Mouse (Mus musculus) midbrain, embryonic 16.5 days (tissue): Measurements from ENCODE around the gene Arl5b. TPM values are rescaled to one million over a fixed set of nuclear protein-coding genes. Genes with fewer than 3 reads are reported as not detected.
A peak's percentile ranks its signal among the peaks of the same experiment; 100 is the strongest.

Experiments used
- ATAC-seq: fragments of 200-750 bp; cut with Nextera tagmentation; 2 replicates; pipeline ENCODE4 v1.8.0; 2017; ENCODE audit warnings: moderate TSS enrichment
- H3K27ac ChIP-seq: fragments of 300-500 bp; sonication (generic); 2 replicates; pipeline ENCODE4 v1.5.1; 2014; ENCODE audit warnings: mild to moderate bottlenecking, low read length, mixed read lengths
- H3K27me3 ChIP-seq: fragments of 300-500 bp; sonication (generic); 2 replicates; pipeline ENCODE4 v1.6.1; 2014; ENCODE audit warnings: low read depth, low read length, mixed read lengths; ENCODE audit not compliant: control insufficient read depth, insufficient read depth
- H3K36me3 ChIP-seq: fragments of 300-500 bp; sonication (generic); 2 replicates; pipeline ENCODE4 v1.6.1; 2014; ENCODE audit warnings: mild to moderate bottlenecking, low read length, moderate library complexity, mixed read lengths; ENCODE audit not compliant: control insufficient read depth, insufficient read depth
- H3K4me1 ChIP-seq: fragments of 300-500 bp; sonication (generic); 2 replicates; pipeline ENCODE4 v1.6.1; 2014; ENCODE audit warnings: mild to moderate bottlenecking, low read length, mixed read lengths; ENCODE audit not compliant: control insufficient read depth, insufficient read depth
- H3K4me2 ChIP-seq: fragments of 300-500 bp; sonication (generic); 2 replicates; pipeline ENCODE4 v1.6.1; 2014; ENCODE audit warnings: mild to moderate bottlenecking, low read length, mixed read lengths
- H3K4me3 ChIP-seq: fragments of 300-500 bp; sonication (generic); 2 replicates; pipeline ENCODE4 v1.5.1; 2014; ENCODE audit warnings: low read depth, mild to moderate bottlenecking, low read length, moderate library complexity, mixed read lengths
- H3K9ac ChIP-seq: fragments of 300-500 bp; sonication (generic); 2 replicates; pipeline ENCODE4 v1.6.1; 2014; ENCODE audit warnings: low read depth, low read length, mixed read lengths
- H3K9me3 ChIP-seq: fragments of 300-500 bp; sonication (generic); replicated peaks from 2 replicates; pipeline ENCODE4 v1.6.1; 2014; ENCODE audit warnings: mild to moderate bottlenecking, low read length, mixed read lengths; ENCODE audit not compliant: control insufficient read depth, poor library complexity, severe bottlenecking
- WGBS: fragments of 180-500 bp; shearing (Covaris S2); extraction: QIAGEN DNeasy Blood & Tissue Kit; methylation state at CpG from one replicate; pipeline ENCODE4 v1.1.7; 2014; 5-methylcytosine and 5-hydroxymethylcytosine counted together
- polyA plus RNA-seq: library from polyadenylated mRNA; unstranded; fragments of >200 nt; fragmentation: Nextera tagmentation; extraction: Ambion mirVana; gene quantifications from 2 replicates; pipeline ENCODE4 v1.2.1, GENCODE M21; 2015

Gene Arl5b
- polyA plus RNA-seq, 1 experiment from 2014 or later, result 29.2 TPM

GRCm38 (mm10) chr2:15055741-15056151, 6.6 kb downstream of the Arl5b start:
- peak overlapping the region; percentile 89 for H3K4me3 ChIP-seq
- H3K4me1 ChIP-seq, result peaks cover 40% of the 10 kb centered on the region
- no peaks in the 10 kb centered on the region for H3K36me3 ChIP-seq
- peak overlapping the region; percentile 96 for H3K27ac ChIP-seq
- no peaks in the 10 kb centered on the region for H3K27me3 ChIP-seq
- no peaks in the 10 kb centered on the region for H3K9me3 ChIP-seq
- peak; percentile 7; the same call in 1 of the 2 replicates for ATAC-seq
- H3K4me2 ChIP-seq, result peak overlapping the region; percentile 83
- peak overlapping the region; percentile 96 for H3K9ac ChIP-seq
- WGBS, result under 1% methylated on average over 15 of the region's 15 CpGs

GRCm38 (mm10) chr2:15058227-15058626, 9.0 kb downstream of the Arl5b start:
- ATAC-seq, result no peak
- peak overlapping the region; percentile 12; the same call in 1 of the 2 replicates for H3K4me2 ChIP-seq
- no peak overlapping the region for H3K27ac ChIP-seq
- H3K9me3 ChIP-seq, result no peaks in the 10 kb centered on the region
- H3K9ac ChIP-seq, result no peak overlapping the region
- 87% methylated on average over 5 of the region's 5 CpGs for WGBS
- H3K4me3 ChIP-seq, result no peak overlapping the region
- peaks cover 40% of the 10 kb centered on the region for H3K4me1 ChIP-seq
- H3K27me3 ChIP-seq, result no peaks in the 10 kb centered on the region
- H3K36me3 ChIP-seq, result no peaks in the 10 kb centered on the region

- peaks cover 46% of the 10 kb centered on the region for H3K4me1 ChIP-seq
- no peak overlapping the region for H3K9ac ChIP-seq
- no peaks in the 10 kb centered on the region for H3K27me3 ChIP-seq
- no peak overlapping the region for H3K4me3 ChIP-seq
- H3K36me3 ChIP-seq, result no peaks in the 10 kb centered on the region
- H3K4me2 ChIP-seq, result no peak overlapping the region
- no peak for ATAC-seq
- H3K9me3 ChIP-seq, result no peaks in the 10 kb centered on the region
- H3K27ac ChIP-seq, result no peak overlapping the region
- 91% methylated on average over 3 of the region's 3 CpGs for WGBS
Measured at GRCm38 (mm10) chr2:15060856-15061255, 11.7 kb downstream of the Arl5b start.

GRCm38 (mm10) chr2:15063815-15064214, 14.6 kb downstream of the Arl5b start:
- no peak for ATAC-seq
- 78% methylated on average over 1 of the region's 1 CpGs for WGBS
- Histone ChIP-seq H3K4me2 (no peak overlapping the region), H3K9me3 (no peaks in the 10 kb centered on the region), H3K27me3 (no peaks in the 10 kb centered on the region), H3K27ac (no peak overlapping the region), H3K4me3 (no peak overlapping the region), H3K4me1 (peaks cover 23% of the 10 kb centered on the region), H3K36me3 (peaks cover 3% of the 10 kb centered on the region; the same call in 1 of the 2 replicates), H3K9ac (no peak overlapping the region)

- no peak overlapping the region for H3K27ac ChIP-seq
- H3K4me1 ChIP-seq, result peaks cover 17% of the 10 kb centered on the region
- no peak overlapping the region for H3K9ac ChIP-seq
- no peak for ATAC-seq
- H3K36me3 ChIP-seq, result peaks cover 3% of the 10 kb centered on the region; the same call in 1 of the 2 replicates
- no peak overlapping the region for H3K4me3 ChIP-seq
- no peaks in the 10 kb centered on the region for H3K27me3 ChIP-seq
- H3K4me2 ChIP-seq, result no peak overlapping the region
- H3K9me3 ChIP-seq, result no peaks in the 10 kb centered on the region
- 71% methylated on average over 7 of the region's 7 CpGs for WGBS
Measured at GRCm38 (mm10) chr2:15064380-15065269, 15.4 kb downstream of the Arl5b start.

GRCm38 (mm10) chr2:15065447-15065846, 16.3 kb downstream of the Arl5b start:
- no peak for ATAC-seq
- Histone ChIP-seq H3K4me2 (no peak overlapping the region), H3K27me3 (no peaks in the 10 kb centered on the region), H3K4me3 (no peak overlapping the region), H3K27ac (no peak overlapping the region), H3K36me3 (peaks cover 8% of the 10 kb centered on the region; the same call in 1 of the 2 replicates), H3K9me3 (no peaks in the 10 kb centered on the region), H3K9ac (no peak overlapping the region), H3K4me1 (peaks cover 13% of the 10 kb centered on the region)
- 86% methylated on average over 2 of the region's 2 CpGs for WGBS

- Histone ChIP-seq H3K4me3 (no peak overlapping the region), H3K36me3 (peaks cover 11% of the 10 kb centered on the region; the same call in 1 of the 2 replicates), H3K4me1 (peaks cover 11% of the 10 kb centered on the region), H3K27me3 (no peaks in the 10 kb centered on the region), H3K9ac (no peak overlapping the region), H3K4me2 (no peak overlapping the region), H3K9me3 (no peaks in the 10 kb centered on the region), H3K27ac (no peak overlapping the region)
- WGBS, result 78% methylated on average over 5 of the region's 5 CpGs
- no peak for ATAC-seq
Measured at GRCm38 (mm10) chr2:15067091-15067490, 17.9 kb downstream of the Arl5b start.

GRCm38 (mm10) chr2:15083702-15084101, 34.5 kb downstream of the Arl5b start:
- Histone ChIP-seq H3K27me3 (no peaks in the 10 kb centered on the region), H3K4me1 (no peaks in the 10 kb centered on the region), H3K27ac (no peak overlapping the region), H3K36me3 (peaks cover 8% of the 10 kb centered on the region), H3K9me3 (no peaks in the 10 kb centered on the region), H3K4me2 (no peak overlapping the region), H3K4me3 (no peak overlapping the region), H3K9ac (no peak overlapping the region)
- WGBS, result 100% methylated on average over 2 of the region's 2 CpGs
- no peak for ATAC-seq

- Histone ChIP-seq H3K4me3 (no peak overlapping the region), H3K27ac (no peak overlapping the region), H3K9me3 (no peaks in the 10 kb centered on the region), H3K27me3 (no peaks in the 10 kb centered on the region), H3K4me2 (no peak overlapping the region), H3K4me1 (no peaks in the 10 kb centered on the region), H3K36me3 (peaks cover 6% of the 10 kb centered on the region; the same call in 1 of the 2 replicates), H3K9ac (no peak overlapping the region)
- WGBS, result 90% methylated on average over 1 of the region's 1 CpGs
- no peak for ATAC-seq
Measured at GRCm38 (mm10) chr2:15087308-15087707, 38.1 kb downstream of the Arl5b start.
